24 mouse cellular contexts compared by ENCODE assay signal in genomic region chr11:85593636-85594035, GRCm38 (mm10).
DNase-seq lines count a peak whose midpoint lies in the region; ATAC-seq and TF ChIP-seq lines count a peak whose summit lies in the region.
"Had no signal": no experiment of that assay in that cellular context is flagged by ENCODE, and none has a peak within 500 bp of the region (broad histone marks: within the 10 kb centered on the region; RNA-seq: fewer than 3 reads in every experiment).

No protein-coding gene starts in this region.

- H3K4me1 ChIP-seq in heart, embryonic 11.5 days (ENCODE audit: control insufficient read depth, insufficient read depth, low read length): no peaks in the 10 kb centered on the region
- no peaks in the 10 kb centered on the region for H3K4me1 ChIP-seq in midbrain, postnatal 0 days (ENCODE audit: insufficient read depth, low read length)
- no peaks in the 10 kb centered on the region for H3K4me1 ChIP-seq in midbrain, embryonic 16.5 days (ENCODE audit: control insufficient read depth, insufficient read depth, low read length)
- H3K4me1 ChIP-seq in neural tube, embryonic 15.5 days: no peaks in the 10 kb centered on the region
- H3K4me1 ChIP-seq: forebrain, embryonic 12.5 days; hindbrain, embryonic 10.5 days; kidney, embryonic 15.5 days; limb, embryonic 13.5 days; liver, embryonic 12.5 days; neural tube, embryonic 13.5 days had no signal

- no peak for TF ChIP-seq CTCF in midbrain, postnatal 0 days (IDR thresholded peaks at IDR 0.05)

- ATAC-seq in heart, embryonic 11.5 days (replicated peaks; ENCODE audit: insufficient number of reproducible peaks, low FRiP score, low TSS enrichment): no peak
- no peak for ATAC-seq in midbrain, postnatal 0 days (ENCODE audit: low FRiP score)
- no peak for ATAC-seq in midbrain, embryonic 16.5 days
- no peak for ATAC-seq in neural tube, embryonic 15.5 days (ENCODE audit: low FRiP score)
- ATAC-seq: liver, embryonic 12.5 days had no signal

- no peak overlapping the region for H3K27ac ChIP-seq in heart, embryonic 11.5 days (ENCODE audit: low read depth, low read length)
- no peak overlapping the region for H3K27ac ChIP-seq in midbrain, postnatal 0 days (ENCODE audit: low read depth, low read length)
- no peak overlapping the region for H3K27ac ChIP-seq in midbrain, embryonic 16.5 days (ENCODE audit: low read length)
- H3K27ac ChIP-seq in neural tube, embryonic 15.5 days (replicated peaks): no peak overlapping the region
- H3K27ac ChIP-seq: forebrain, embryonic 12.5 days; hindbrain, embryonic 10.5 days; kidney, embryonic 15.5 days; limb, embryonic 13.5 days; liver, embryonic 12.5 days; neural tube, embryonic 13.5 days; stomach, postnatal 0 days had no signal

- WGBS in heart, embryonic 11.5 days (ENCODE audit: insufficient replicate concordance): 80% methylated on average over 3 of the region's 3 CpGs
- WGBS in midbrain, postnatal 0 days: 36% methylated on average over 3 of the region's 3 CpGs
- 48% methylated on average over 3 of the region's 3 CpGs for WGBS in midbrain, embryonic 16.5 days
- 42% methylated on average over 3 of the region's 3 CpGs for WGBS in neural tube, embryonic 15.5 days

- no peaks in the 10 kb centered on the region for H3K9me3 ChIP-seq in heart, embryonic 11.5 days (replicated peaks; ENCODE audit: control insufficient read depth, low read length)
- no peaks in the 10 kb centered on the region for H3K9me3 ChIP-seq in midbrain, postnatal 0 days (ENCODE audit: low read length)
- H3K9me3 ChIP-seq in midbrain, embryonic 16.5 days (replicated peaks; ENCODE audit: control insufficient read depth, low read length, poor library complexity, severe bottlenecking): no peaks in the 10 kb centered on the region
- H3K9me3 ChIP-seq in neural tube, embryonic 15.5 days (replicated peaks): no peaks in the 10 kb centered on the region
- H3K9me3 ChIP-seq: forebrain, embryonic 12.5 days; hindbrain, embryonic 10.5 days; kidney, embryonic 15.5 days; limb, embryonic 13.5 days; liver, embryonic 12.5 days; neural tube, embryonic 13.5 days had no signal

- no peaks in the 10 kb centered on the region for H3K27me3 ChIP-seq in heart, embryonic 11.5 days (ENCODE audit: control insufficient read depth, insufficient read depth, low read length)
- no peaks in the 10 kb centered on the region for H3K27me3 ChIP-seq in midbrain, postnatal 0 days (ENCODE audit: insufficient read depth, low read length)
- no peaks in the 10 kb centered on the region for H3K27me3 ChIP-seq in midbrain, embryonic 16.5 days (ENCODE audit: control insufficient read depth, insufficient read depth, low read depth, low read length)
- no peaks in the 10 kb centered on the region for H3K27me3 ChIP-seq in neural tube, embryonic 15.5 days (replicated peaks)
- H3K27me3 ChIP-seq: forebrain, embryonic 12.5 days; kidney, embryonic 15.5 days; limb, embryonic 13.5 days; liver, embryonic 12.5 days; neural tube, embryonic 13.5 days had no signal

- H3K36me3 ChIP-seq in heart, embryonic 11.5 days (ENCODE audit: control insufficient read depth, insufficient read depth, low read length): no peaks in the 10 kb centered on the region
- no peaks in the 10 kb centered on the region for H3K36me3 ChIP-seq in midbrain, postnatal 0 days (ENCODE audit: insufficient read depth, low read length)
- no peaks in the 10 kb centered on the region for H3K36me3 ChIP-seq in midbrain, embryonic 16.5 days (ENCODE audit: control insufficient read depth, insufficient read depth, low read length)
- H3K36me3 ChIP-seq in neural tube, embryonic 15.5 days: no peaks in the 10 kb centered on the region
- H3K36me3 ChIP-seq: forebrain, embryonic 12.5 days; hindbrain, embryonic 10.5 days; kidney, embryonic 15.5 days; limb, embryonic 13.5 days; liver, embryonic 12.5 days; neural tube, embryonic 13.5 days had no signal

- H3K9ac ChIP-seq in heart, embryonic 11.5 days (ENCODE audit: low read depth, low read length): no peak overlapping the region
- no peak overlapping the region for H3K9ac ChIP-seq in midbrain, postnatal 0 days (replicated peaks; ENCODE audit: low read length, poor library complexity, severe bottlenecking)
- no peak overlapping the region for H3K9ac ChIP-seq in midbrain, embryonic 16.5 days (ENCODE audit: low read depth, low read length)
- no peak overlapping the region for H3K9ac ChIP-seq in neural tube, embryonic 15.5 days (replicated peaks)
- H3K9ac ChIP-seq: forebrain, embryonic 12.5 days; kidney, embryonic 15.5 days; limb, embryonic 13.5 days; liver, embryonic 12.5 days; neural tube, embryonic 13.5 days had no signal

- no peak overlapping the region for H3K4me2 ChIP-seq in heart, embryonic 11.5 days
- H3K4me2 ChIP-seq in midbrain, postnatal 0 days (ENCODE audit: low read depth, low read length, poor library complexity, severe bottlenecking): no peak overlapping the region
- H3K4me2 ChIP-seq in midbrain, embryonic 16.5 days (ENCODE audit: low read length): no peak overlapping the region
- H3K4me2 ChIP-seq in neural tube, embryonic 15.5 days: no peak overlapping the region
- H3K4me2 ChIP-seq: forebrain, embryonic 12.5 days; kidney, embryonic 15.5 days; limb, embryonic 13.5 days; liver, embryonic 12.5 days; neural tube, embryonic 13.5 days had no signal

- H3K4me3 ChIP-seq in heart, embryonic 11.5 days (ENCODE audit: low read depth, low read length): no peak overlapping the region
- no peak overlapping the region for H3K4me3 ChIP-seq in midbrain, postnatal 0 days (ENCODE audit: low read depth, low read length)
- no peak overlapping the region for H3K4me3 ChIP-seq in midbrain, embryonic 16.5 days (ENCODE audit: low read depth, low read length)
- H3K4me3 ChIP-seq in neural tube, embryonic 15.5 days (replicated peaks): no peak overlapping the region
- H3K4me3 ChIP-seq: forebrain, embryonic 12.5 days; hindbrain, embryonic 10.5 days; kidney, embryonic 15.5 days; limb, embryonic 13.5 days; liver, embryonic 12.5 days; myocyte; neural tube, embryonic 13.5 days had no signal

- DNase-seq in heart, adult 11 months: peak; percentile 53
- peak; percentile 3 for DNase-seq in midbrain, postnatal 0 days (ENCODE audit: low spot score)
- DNase-seq in lung, postnatal 10 days: peak; percentile 32
- DNase-seq in thymus, postnatal 25 days: no peak
- DNase-seq in cerebellum, adult 11-12 months: no peak
- DNase-seq: adrenal gland, postnatal 25 days; cerebellum, adult 18-20 months; cerebellum, postnatal 14 days; gastrocnemius, postnatal 36 days; kidney, adult 11 months; kidney, postnatal 36 days; midbrain, embryonic 14.5 days; thymus, adult 2 months had no signal

Comparison
In these comparisons a context has a peak if more than half of its experiments do, and no peak if none do; other contexts are left out.
1. DNase-seq: peak in heart, adult 11 months (single experiment), midbrain, postnatal 0 days (single experiment) and lung, postnatal 10 days (single experiment); none in thymus, postnatal 25 days (single experiment) and cerebellum, adult 11-12 months (single experiment).